17 mouse cellular contexts compared by ENCODE assay signal in the genomic region with DNA sequence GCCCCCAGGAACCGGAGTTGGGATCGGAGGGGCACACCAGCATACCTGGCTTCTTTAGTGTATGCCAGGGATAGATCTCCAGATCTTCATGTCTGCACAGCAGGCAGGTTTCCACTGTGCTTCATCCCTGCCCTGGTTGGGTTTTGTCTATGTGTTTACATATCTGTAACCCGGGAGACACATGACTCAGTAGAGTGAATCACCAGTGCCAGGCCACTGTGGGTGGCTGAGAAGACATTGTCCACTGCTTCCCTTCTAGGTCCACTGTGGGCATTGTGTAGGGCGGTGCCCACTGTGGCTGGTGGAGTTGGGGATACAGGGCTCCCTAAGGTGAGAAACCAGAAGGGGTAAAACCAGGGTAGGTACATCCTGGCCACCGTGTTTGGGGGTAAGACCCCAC.
DNase-seq lines count a peak whose midpoint lies in the region; TF ChIP-seq lines count a peak whose summit lies in the region.
"Had no signal": no experiment of that assay in that cellular context is flagged by ENCODE, and none has a peak within 500 bp of the region (broad histone marks: within the 10 kb centered on the region; RNA-seq: fewer than 3 reads in every experiment).

No protein-coding gene starts in this region.

- H3K4me3 ChIP-seq in heart, adult 2 months = no peak overlapping the region
- H3K4me3 ChIP-seq: embryonic facial prominence, embryonic 15.5 days; heart, embryonic 13.5 days; midbrain, embryonic 12.5 days had no signal

- H3K36me3 ChIP-seq in heart, adult 2 months (ENCODE audit: control insufficient read depth, insufficient read depth, low read length) = peaks cover 2% of the 10 kb centered on the region

- DNase-seq in heart, adult 11 months = peak; percentile 91
- no peak for DNase-seq in heart, adult 2 months
- DNase-seq in 3134 (ENCODE audit: extremely low read depth, insufficient read length, low spot score) (peak; percentile 54), 416B (ENCODE audit: low read depth) (peak; percentile 24)
- DNase-seq in adrenal gland, postnatal 36 days = peak; percentile 56 to 67
- no peak for DNase-seq in cerebellum, postnatal 10 days
- DNase-seq in left cerebral cortex, postnatal 4 days = no peak
- DNase-seq: cerebellum, adult 9-10 months; embryo, embryonic 11 days; heart, postnatal 36 days; kidney, adult 2 months; kidney, postnatal 25 days; layer of hippocampus, adult 9-11 months; liver, postnatal 0 days had no signal

- TF ChIP-seq EP300 in heart, adult 2 months (IDR thresholded peaks at IDR 0.05; ENCODE audit: insufficient read depth, low read depth, low read length) = no peak

- peaks cover 19% of the 10 kb centered on the region for H3K4me1 ChIP-seq in heart, adult 2 months (ENCODE audit: control insufficient read depth, insufficient read depth, low read length)

- TF ChIP-seq POLR2A in heart, adult 2 months (IDR thresholded peaks at IDR 0.05; ENCODE audit: insufficient read depth, low read depth, low read length) = no peak

- no peak overlapping the region for H3K9ac ChIP-seq in heart, adult 2 months (ENCODE audit: low read depth, low read length)
- H3K9ac ChIP-seq: embryonic facial prominence, embryonic 15.5 days; heart, embryonic 13.5 days; liver, postnatal 0 days; midbrain, embryonic 12.5 days had no signal

- no peaks in the 10 kb centered on the region for H3K27me3 ChIP-seq in heart, adult 2 months (ENCODE audit: control insufficient read depth, insufficient read depth, low read length)
- H3K27me3 ChIP-seq: embryonic facial prominence, embryonic 15.5 days; heart, embryonic 13.5 days; midbrain, embryonic 12.5 days had no signal

- H3K79me2 ChIP-seq in heart, adult 2 months (replicated peaks; ENCODE audit: control insufficient read depth, insufficient read depth, low read length) = peaks cover 6% of the 10 kb centered on the region; the same call in 1 of the 2 replicates

- TF ChIP-seq CTCF in heart, adult 2 months (IDR thresholded peaks at IDR 0.05) = no peak

- WGBS in heart, adult 2 months = 81% methylated on average over 5 of the region's 5 CpGs

- intact Hi-C loops in heart, adult 2 months (cut with DNase I) = no loop called here
- intact Hi-C loops in left cerebral cortex, postnatal 4 days (cut with DNase I) = no loop called here

- no peak overlapping the region for H3K27ac ChIP-seq in heart, adult 2 months
- H3K27ac ChIP-seq: embryonic facial prominence, embryonic 15.5 days; heart, embryonic 13.5 days; midbrain, embryonic 12.5 days had no signal

Comparison
In these comparisons a context has a peak if more than half of its experiments do, and no peak if none do; other contexts are left out.
1. DNase-seq: peak in heart, adult 11 months (single experiment), 3134 (single experiment), 416B (single experiment) and adrenal gland, postnatal 36 days (2 of 2); none in heart, adult 2 months (0 of 2), cerebellum, postnatal 10 days (0 of 2) and left cerebral cortex, postnatal 4 days (single experiment).